Mouse (Mus musculus): Measurements from ENCODE around the gene Mesp1. TPM values are rescaled to one million over a fixed set of nuclear protein-coding genes. Genes with fewer than 3 reads are reported as not detected.

Gene Mesp1
- 0.23 and 0.33 TPM in 2 replicates for polyA plus RNA-seq (2012; rRNA removed; ENCODE audit: low replicate concordance)

GRCm38 (mm10) chr7:79793688-79794087 is at the start of gene Mesp1:
Gene Mesp1, minus strand, starts transcription at chr7:79793788.

GRCm38 (mm10) chr7:79810611-79811506 is 17.3 kb upstream of the Mesp1 start, which contains the start of gene Mesp2:
Gene Mesp2, plus strand, starts transcription at chr7:79810727.

GRCm38 (mm10) chr7:79742659-79743536 is 50.7 kb downstream of the Mesp1 start, which contains the start of the genes Pex11a and Wdr93:
Gene Pex11a, minus strand, starts transcription at chr7:79743131.
Gene Wdr93, plus strand, starts transcription at chr7:79743163.

Other genes with a start within 250 kb of the Mesp1 start
- not detected in 2 replicates for gene Rhcg, start 176.1 kb downstream of the Mesp1 start, polyA plus RNA-seq (2012; rRNA removed; ENCODE audit: low replicate concordance)
- gene Ticrr, start 133.6 kb downstream of the Mesp1 start, polyA plus RNA-seq (2012; rRNA removed; ENCODE audit: low replicate concordance): 0.27 and 0.62 TPM in 2 replicates
- 1.9 and 3.9 TPM in 2 replicates for gene Kif7, start 78.1 kb downstream of the Mesp1 start, polyA plus RNA-seq (2012; rRNA removed; ENCODE audit: low replicate concordance)
- gene Plin1, start 60.9 kb downstream of the Mesp1 start, polyA plus RNA-seq (2012; rRNA removed; ENCODE audit: low replicate concordance): 1,122 and 1,658 TPM in 2 replicates
- 28.4 and 47.4 TPM in 2 replicates for gene Pex11a, start 50.7 kb downstream of the Mesp1 start, polyA plus RNA-seq (2012; rRNA removed; ENCODE audit: low replicate concordance)
- gene Wdr93, start 50.6 kb downstream of the Mesp1 start, polyA plus RNA-seq (2012; rRNA removed; ENCODE audit: low replicate concordance): 2.9 and 3.3 TPM in 2 replicates
- 0.45 and 0.63 TPM in 2 replicates for gene Mesp2, start 16.9 kb upstream of the Mesp1 start, polyA plus RNA-seq (2012; rRNA removed; ENCODE audit: low replicate concordance)
- 61.2 and 98.4 TPM in 2 replicates for gene Anpep, start 67.3 kb upstream of the Mesp1 start, polyA plus RNA-seq (2012; rRNA removed; ENCODE audit: low replicate concordance)
- 15.0 and 19.2 TPM in 2 replicates for gene Ap3s2, start 126.9 kb upstream of the Mesp1 start, polyA plus RNA-seq (2012; rRNA removed; ENCODE audit: low replicate concordance)
- 10.2 and 15.7 TPM in 2 replicates for gene Arpin, start 141.6 kb upstream of the Mesp1 start, polyA plus RNA-seq (2012; rRNA removed; ENCODE audit: low replicate concordance)
- gene Zfp710, start 231.0 kb upstream of the Mesp1 start, polyA plus RNA-seq (2012; rRNA removed; ENCODE audit: low replicate concordance): 44.8 and 56.6 TPM in 2 replicates